Mouse (Mus musculus) lung, adult 2 months (tissue): ENCODE measurements at regions not wholly inside any gene's neighbourhood (a gene's known extent, or its start where the extent isn't known, plus 50 kb on each side); places are given as distances from the start of the nearest gene placed in this dataset.

ENCODE experiments used
- CTCF ChIP-seq: fragments of 200-500 bp; IDR thresholded peaks from 2 replicates; pipeline ENCODE4 v1.5.1; 2011; ENCODE audit warnings: mild to moderate bottlenecking, low read length, control low read depth; ENCODE audit not compliant: insufficient read depth
- POLR2A ChIP-seq: fragments of 200-500 bp; IDR thresholded peaks from 2 replicates; pipeline ENCODE4 v1.6.1; 2011; ENCODE audit warnings: low read depth, mild to moderate bottlenecking, control low read depth, low read length, borderline replicate concordance; ENCODE audit errors: extremely low read depth

DNA sequence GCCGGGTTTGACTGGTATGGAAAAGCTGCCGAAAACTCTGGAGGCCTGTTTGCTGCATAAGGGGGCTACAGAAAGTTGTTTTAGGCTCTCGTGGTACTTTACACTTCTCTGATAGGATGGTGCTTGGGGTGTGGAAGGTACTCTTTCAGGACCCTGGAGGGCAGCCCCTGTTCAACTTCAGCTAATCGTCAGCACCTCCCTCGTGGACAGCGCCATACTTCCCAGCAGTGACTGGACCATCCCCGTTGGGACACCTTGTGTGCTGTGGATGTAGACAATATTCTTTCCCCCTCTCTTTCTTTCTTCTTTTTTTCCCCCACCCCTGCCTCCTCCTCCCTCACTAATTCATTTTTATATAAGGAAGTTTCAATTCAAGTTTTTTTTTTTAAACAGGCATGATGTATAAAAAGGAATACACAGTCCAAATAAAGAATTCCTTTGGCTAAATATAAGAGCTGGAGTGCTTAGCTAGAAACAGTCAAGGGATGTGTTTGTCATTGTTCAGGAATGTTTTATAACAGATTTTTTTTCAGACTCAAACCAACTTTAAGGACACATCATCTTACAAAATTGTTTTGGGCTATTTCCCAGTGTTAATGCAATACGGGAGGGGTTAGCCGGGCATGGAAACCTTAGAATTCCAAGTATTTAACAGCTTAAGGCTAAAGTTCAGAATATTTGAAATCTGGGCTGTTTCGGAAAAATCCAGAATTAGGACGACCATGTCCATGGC, 66.2 kb upstream of the Ampd3 start:
- TF ChIP-seq CTCF (no peak), POLR2A (no peak)
